Mouse (Mus musculus): ENCODE measurements around the gene Mgat4a. TPM values are rescaled to one million over a fixed set of nuclear protein-coding genes. Genes with fewer than 3 reads are reported as not detected.
"Not testable (repeated sequence)": the region's sequence is repeated elsewhere in the genome, so short reads cannot be mapped to it uniquely, and the experiment has no call there.

The Mgat4a gene
- total and polyA plus RNA-seq, 3 experiments: 2.9 to 38.8 (median 28.0) TPM

GRCm38 (mm10) chr1:37504716-37505347 is 36.0 kb downstream of the Mgat4a start:
- H3K4me1 ChIP-seq (ENCODE audit: insufficient read depth, low read depth, low read length): peaks cover 58% of the 10 kb centered on the region
- TF ChIP-seq TAL1 (conservative IDR thresholded peaks at IDR 0.05; ENCODE audit: low read depth, low read length): no peak
- TF ChIP-seq POLR2AphosphoS5 (IDR thresholded peaks at IDR 0.05; ENCODE audit: insufficient replicate concordance, low read depth, low read length): no peak
- TF ChIP-seq GATA2 (IDR thresholded peaks at IDR 0.05; ENCODE audit: borderline replicate concordance, low read depth, low read length): no peak
- TF ChIP-seq GATA1 (IDR thresholded peaks at IDR 0.05; ENCODE audit: borderline replicate concordance, low read length): no peak

GRCm38 (mm10) chr1:37503656-37504055 is 37.2 kb downstream of the Mgat4a start:
- Histone ChIP-seq H3K36me3 (replicated peaks) (peaks cover 61% of the 10 kb centered on the region), H3K4me3 (ENCODE audit: low read depth, low read length) (no peak overlapping the region), H3K9me3 (replicated peaks) (peaks cover 9% of the 10 kb centered on the region), H3K4me1 (ENCODE audit: insufficient read depth, low read depth, low read length) (peaks cover 58% of the 10 kb centered on the region), H3K27me3 (ENCODE audit: insufficient read depth, low read length) (no peaks in the 10 kb centered on the region)
- ATAC-seq (ENCODE audit: extremely low read depth, insufficient number of reproducible peaks, low FRiP score, poor library complexity, severe bottlenecking) (no peak), DNase-seq (ENCODE audit: low spot score) (no peak)
- no peak for TF ChIP-seq POLR2AphosphoS5 (IDR thresholded peaks at IDR 0.05; ENCODE audit: insufficient replicate concordance, low read depth, low read length)
- no peak for TF ChIP-seq TAL1 (conservative IDR thresholded peaks at IDR 0.05; ENCODE audit: low read depth, low read length)
- TF ChIP-seq CTCF (IDR thresholded peaks at IDR 0.05; ENCODE audit: low read depth, low read length): no peak
- TF ChIP-seq GATA1 (IDR thresholded peaks at IDR 0.05; ENCODE audit: borderline replicate concordance, low read length): no peak
- no peak for TF ChIP-seq GATA2 (IDR thresholded peaks at IDR 0.05; ENCODE audit: borderline replicate concordance, low read depth, low read length)

More at GRCm38 (mm10) chr1:37504716-37505347, 36.0 kb downstream of the Mgat4a start:
- H3K4me3 ChIP-seq (ENCODE audit: low read depth, low read length): no peak overlapping the region
- no peaks in the 10 kb centered on the region for H3K27me3 ChIP-seq (ENCODE audit: insufficient read depth, low read length)
- H3K36me3 ChIP-seq (replicated peaks): peaks cover 63% of the 10 kb centered on the region
- DNase-seq (ENCODE audit: low spot score): no peak
- ATAC-seq (ENCODE audit: extremely low read depth, insufficient number of reproducible peaks, low FRiP score, poor library complexity, severe bottlenecking): no peak
- peaks cover 10% of the 10 kb centered on the region for H3K9me3 ChIP-seq (replicated peaks)

- no peak for TF ChIP-seq CTCF (IDR thresholded peaks at IDR 0.05; ENCODE audit: low read depth, low read length)
- no peak for TF ChIP-seq GATA1 (IDR thresholded peaks at IDR 0.05; ENCODE audit: borderline replicate concordance, low read length)
- no peak for TF ChIP-seq POLR2AphosphoS5 (IDR thresholded peaks at IDR 0.05; ENCODE audit: insufficient replicate concordance, low read depth, low read length)
- no peak for TF ChIP-seq TAL1 (conservative IDR thresholded peaks at IDR 0.05; ENCODE audit: low read depth, low read length)
- no peak for TF ChIP-seq GATA2 (IDR thresholded peaks at IDR 0.05; ENCODE audit: borderline replicate concordance, low read depth, low read length)
- Histone ChIP-seq H3K4me1 (ENCODE audit: insufficient read depth, low read depth, low read length) (peaks cover 55% of the 10 kb centered on the region), H3K27me3 (ENCODE audit: insufficient read depth, low read length) (no peaks in the 10 kb centered on the region), H3K4me3 (ENCODE audit: low read depth, low read length) (no peak overlapping the region), H3K9me3 (replicated peaks) (peaks cover 3% of the 10 kb centered on the region; the same call in 1 of the 2 replicates), H3K36me3 (replicated peaks) (peaks cover 65% of the 10 kb centered on the region)
- ATAC-seq (ENCODE audit: extremely low read depth, insufficient number of reproducible peaks, low FRiP score, poor library complexity, severe bottlenecking): no peak
- DNase-seq (ENCODE audit: low spot score): no peak
Measured at GRCm38 (mm10) chr1:37502354-37502753, 38.5 kb downstream of the Mgat4a start.

- Histone ChIP-seq H3K4me1 (ENCODE audit: insufficient read depth, low read depth, low read length) (peaks cover 60% of the 10 kb centered on the region), H3K4me3 (ENCODE audit: low read depth, low read length) (no peak overlapping the region), H3K27me3 (ENCODE audit: insufficient read depth, low read length) (no peaks in the 10 kb centered on the region), H3K9me3 (replicated peaks) (no peaks in the 10 kb centered on the region), H3K36me3 (replicated peaks) (peaks cover 76% of the 10 kb centered on the region)
- no peak for ATAC-seq (ENCODE audit: extremely low read depth, insufficient number of reproducible peaks, low FRiP score, poor library complexity, severe bottlenecking)
- no peak for DNase-seq (ENCODE audit: low spot score)
- TF ChIP-seq GATA1 (IDR thresholded peaks at IDR 0.05; ENCODE audit: borderline replicate concordance, low read length): no peak
- TF ChIP-seq POLR2AphosphoS5 (IDR thresholded peaks at IDR 0.05; ENCODE audit: insufficient replicate concordance, low read depth, low read length): no peak
Measured at GRCm38 (mm10) chr1:37500723-37501122, 40.1 kb downstream of the Mgat4a start.

- ATAC-seq (ENCODE audit: extremely low read depth, insufficient number of reproducible peaks, low FRiP score, poor library complexity, severe bottlenecking); H3K9me3 ChIP-seq (replicated peaks); H3K27me3 ChIP-seq (ENCODE audit: insufficient read depth, low read length); H3K4me3 ChIP-seq (ENCODE audit: low read depth, low read length); DNase-seq (ENCODE audit: low spot score): not testable (repeated sequence)
- Histone ChIP-seq H3K4me1 (ENCODE audit: insufficient read depth, low read depth, low read length) (peaks cover 51% of the 10 kb centered on the region), H3K36me3 (replicated peaks) (peaks cover 75% of the 10 kb centered on the region)
Measured at GRCm38 (mm10) chr1:37499395-37499794, 41.4 kb downstream of the Mgat4a start.

- no peak overlapping the region for H3K4me3 ChIP-seq (ENCODE audit: low read depth, low read length)
- H3K4me1 ChIP-seq (ENCODE audit: insufficient read depth, low read depth, low read length): peaks cover 48% of the 10 kb centered on the region
- ATAC-seq (ENCODE audit: extremely low read depth, insufficient number of reproducible peaks, low FRiP score, poor library complexity, severe bottlenecking) (no peak), DNase-seq (ENCODE audit: low spot score) (no peak)
- no peaks in the 10 kb centered on the region for H3K9me3 ChIP-seq (replicated peaks)
- no peaks in the 10 kb centered on the region for H3K27me3 ChIP-seq (ENCODE audit: insufficient read depth, low read length)
- no peak for TF ChIP-seq POLR2AphosphoS5 (IDR thresholded peaks at IDR 0.05; ENCODE audit: insufficient replicate concordance, low read depth, low read length)
- TF ChIP-seq TAL1 (conservative IDR thresholded peaks at IDR 0.05; ENCODE audit: low read depth, low read length): no peak
- no peak for TF ChIP-seq GATA1 (IDR thresholded peaks at IDR 0.05; ENCODE audit: borderline replicate concordance, low read length)
- TF ChIP-seq GATA2 (IDR thresholded peaks at IDR 0.05; ENCODE audit: borderline replicate concordance, low read depth, low read length): no peak
- TF ChIP-seq CTCF (IDR thresholded peaks at IDR 0.05; ENCODE audit: low read depth, low read length): no peak
- H3K36me3 ChIP-seq (replicated peaks): peaks cover 76% of the 10 kb centered on the region
Measured at GRCm38 (mm10) chr1:37498911-37499310, 41.9 kb downstream of the Mgat4a start.

Data from G1E (cell line).